Mouse (Mus musculus) ES-E14 (cell line): ENCODE data around the gene Abcc1. TPM values are rescaled to one million over a fixed set of nuclear protein-coding genes. Genes with fewer than 3 reads are reported as not detected.

Experiments
- DNase-seq: peaks from one replicate; pipeline ENCODE4 v3.0.0-alpha.2; 2013; ENCODE audit warnings: low read depth, low spot score
- H3K27ac ChIP-seq: 2 replicates; pipeline ENCODE4 v1.5.1; 2012; ENCODE audit warnings: low read depth, mild to moderate bottlenecking, low read length, moderate library complexity, mixed read lengths; ENCODE audit not compliant: poor library complexity, insufficient read depth, severe bottlenecking
- H3K36me3 ChIP-seq: 2 replicates; pipeline ENCODE4 v1.6.1; 2012; ENCODE audit warnings: mild to moderate bottlenecking, low read length, moderate library complexity, mixed read lengths; ENCODE audit not compliant: control insufficient read depth, poor library complexity, insufficient read depth, severe bottlenecking
- H3K4me1 ChIP-seq, 2 experiments: fragments of 150-350 bp in 1 of 2; sonication (generic) in 1 of 2; 2 replicates each; pipeline ENCODE4 v1.6.1; 2012; ENCODE audit warnings: low read length in 2 of 2, mild to moderate bottlenecking in 1 of 2, mixed read lengths in 1 of 2; ENCODE audit not compliant: control insufficient read depth in 2 of 2, insufficient read depth in 2 of 2, poor library complexity in 1 of 2
- H3K4me3 ChIP-seq, 2 experiments: fragments of 150-350 bp in 1 of 2; sonication (generic) in 1 of 2; 2 replicates each; pipeline ENCODE4 v1.5.1; 2012; ENCODE audit warnings: low read length in 2 of 2, low read depth in 1 of 2, mild to moderate bottlenecking in 1 of 2, mixed read lengths in 1 of 2; ENCODE audit not compliant: insufficient read depth in 1 of 2, poor library complexity in 1 of 2, severe bottlenecking in 1 of 2
- H3K9ac ChIP-seq: 2 replicates; pipeline ENCODE4 v1.6.1; 2012; ENCODE audit warnings: low read depth, mild to moderate bottlenecking, low read length, mixed read lengths; ENCODE audit not compliant: poor library complexity, insufficient read depth, severe bottlenecking
- H3K9me3 ChIP-seq: fragments of 150-350 bp; sonication (generic); 2 replicates; pipeline ENCODE4 v1.6.1; 2012; ENCODE audit warnings: low read depth, mild to moderate bottlenecking, low read length; ENCODE audit not compliant: control insufficient read depth, insufficient read depth
- CHD2 ChIP-seq: IDR thresholded peaks from 2 replicates; pipeline ENCODE4 v1.6.1; 2014; ENCODE audit warnings: mild to moderate bottlenecking, low read depth, low read length, inconsistent platforms
- HCFC1 ChIP-seq: IDR thresholded peaks from 2 replicates; pipeline ENCODE4 v1.6.1; 2012; ENCODE audit warnings: low read length, inconsistent platforms, borderline replicate concordance; ENCODE audit not compliant: insufficient read depth
- MAFK ChIP-seq: IDR thresholded peaks from 2 replicates; pipeline ENCODE4 v1.6.1; 2014; ENCODE audit warnings: mild to moderate bottlenecking, low read depth, low read length, inconsistent platforms; ENCODE audit not compliant: insufficient read depth
- ZC3H11A ChIP-seq: IDR thresholded peaks from 2 replicates; pipeline ENCODE4 v1.6.1; 2012; ENCODE audit warnings: low read depth, mild to moderate bottlenecking, inconsistent platforms, low read length, borderline replicate concordance
- ZNF384 ChIP-seq: IDR thresholded peaks from 2 replicates; pipeline ENCODE4 v1.6.1; 2012; ENCODE audit warnings: low read depth, low read length, inconsistent platforms
- in situ Hi-C, 2 experiments: fragments of 600-800 bp; cut with MboI; formaldehyde crosslinking; loops; one replicate each; pipeline ENCODE4 v1.15.1; 2025; ENCODE audit warnings: low sequenced_read_pairs in 2 of 2, inconsistent platforms in 1 of 2; ENCODE audit not compliant: unreplicated experiment in 2 of 2
- total RNA-seq: library from RNA; depleted of rRNA; stranded (reverse); fragments of 300-350 nt; gene quantifications from 2 replicates; pipeline ENCODE4 v1.2.3, GENCODE M21; 2012

The Abcc1 gene
- total RNA-seq, 1 experiment: 46.7 TPM

DNA sequence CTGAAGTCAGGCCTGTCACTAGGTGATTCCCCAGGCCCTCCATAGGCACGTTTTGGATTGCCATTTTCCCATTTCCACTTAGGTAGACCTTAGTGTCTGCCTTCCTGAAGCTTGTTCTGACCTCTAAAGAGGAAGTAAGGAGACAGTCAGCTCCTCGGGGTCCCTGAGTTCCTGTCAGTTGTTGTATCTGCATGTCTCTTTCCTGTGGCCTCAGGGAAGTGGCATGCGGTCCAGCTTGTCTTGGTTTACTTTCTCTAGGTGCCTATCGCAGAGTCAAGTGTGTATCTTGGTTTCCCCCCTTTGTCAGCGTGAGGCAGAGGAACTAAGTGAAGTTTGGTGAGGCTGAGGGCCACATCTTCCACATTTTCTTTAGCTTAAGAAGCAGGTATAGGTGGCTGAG is 17.3 kb downstream of the Abcc1 start:
- TF ChIP-seq MAFK: no peak
- TF ChIP-seq CHD2: no peak
- TF ChIP-seq ZC3H11A: no peak
- TF ChIP-seq ZNF384: no peak
- TF ChIP-seq HCFC1: no peak
- in situ Hi-C loops: no loop called here
- Histone ChIP-seq H3K27ac (no peak overlapping the region), H3K36me3 (no peaks in the 10 kb centered on the region), H3K9ac (no peak overlapping the region), H3K4me1 (peaks cover 3 to 13% of the 10 kb centered on the region in 2 experiments; a peak in 2 of 4 replicates), H3K4me3 (no peak overlapping the region), H3K9me3 (no peaks in the 10 kb centered on the region)
- DNase-seq: no peak

- no peaks in the 10 kb centered on the region for H3K9me3 ChIP-seq
- H3K4me3 ChIP-seq: no peak overlapping the region
- H3K36me3 ChIP-seq: no peaks in the 10 kb centered on the region
- no peak overlapping the region for H3K9ac ChIP-seq
- peaks cover 3 to 13% of the 10 kb centered on the region in 2 experiments; a peak in 2 of 4 replicates for H3K4me1 ChIP-seq
- in situ Hi-C loops: no loop called here
- H3K27ac ChIP-seq: no peak overlapping the region
- TF ChIP-seq HCFC1 (no peak), CHD2 (no peak), ZC3H11A (no peak), MAFK (no peak), ZNF384 (no peak)
- DNase-seq: no peak
Measured at GRCm38 (mm10) chr16:14379888-14380287, 18.5 kb downstream of the Abcc1 start.

GRCm38 (mm10) chr16:14381061-14381665 is 19.8 kb downstream of the Abcc1 start:
- Histone ChIP-seq H3K9ac (no peak overlapping the region), H3K36me3 (no peaks in the 10 kb centered on the region), H3K9me3 (no peaks in the 10 kb centered on the region), H3K4me1 (peaks cover 3 to 13% of the 10 kb centered on the region in 2 experiments; a peak in 2 of 4 replicates), H3K27ac (no peak overlapping the region), H3K4me3 (no peak overlapping the region)
- in situ Hi-C loops: no loop called here
- no peak for DNase-seq
- TF ChIP-seq ZNF384: no peak
- TF ChIP-seq ZC3H11A: no peak
- TF ChIP-seq CHD2: no peak
- TF ChIP-seq HCFC1: no peak
- no peak for TF ChIP-seq MAFK

- no peak overlapping the region for H3K27ac ChIP-seq
- in situ Hi-C loops: no loop called here
- no peak overlapping the region for H3K4me3 ChIP-seq
- H3K4me1 ChIP-seq: peaks cover 2 to 3% of the 10 kb centered on the region in 2 experiments; a peak in 2 of 4 replicates
- H3K9me3 ChIP-seq: no peaks in the 10 kb centered on the region
- H3K36me3 ChIP-seq: peaks cover 10% of the 10 kb centered on the region; the same call in 1 of the 2 replicates
- no peak overlapping the region for H3K9ac ChIP-seq
- TF ChIP-seq ZC3H11A (no peak), CHD2 (no peak), HCFC1 (no peak), MAFK (no peak), ZNF384 (no peak)
- no peak for DNase-seq
Measured at GRCm38 (mm10) chr16:14399303-14399702, 37.9 kb downstream of the Abcc1 start.

GRCm38 (mm10) chr16:14403507-14403906 is 42.1 kb downstream of the Abcc1 start:
- no peak for DNase-seq
- Histone ChIP-seq H3K36me3 (peaks cover 16% of the 10 kb centered on the region; the same call in 1 of the 2 replicates), H3K9ac (no peak overlapping the region), H3K9me3 (no peaks in the 10 kb centered on the region), H3K27ac (no peak overlapping the region), H3K4me1 (peaks cover 2 to 3% of the 10 kb centered on the region in 2 experiments; a peak in 2 of 4 replicates), H3K4me3 (no peak overlapping the region)
- in situ Hi-C loops: no loop called here
- no peak for TF ChIP-seq CHD2
- TF ChIP-seq ZNF384: no peak
- TF ChIP-seq HCFC1: no peak
- no peak for TF ChIP-seq MAFK
- TF ChIP-seq ZC3H11A: no peak
